Mouse (Mus musculus): ENCODE measurements around the gene Cck. TPM values are rescaled to one million over a fixed set of nuclear protein-coding genes. Genes with fewer than 3 reads are reported as not detected.

The Cck gene
- polyA plus RNA-seq (2012; rRNA removed) (8.9 and 9.9 TPM in 2 replicates), polyA plus RNA-seq (2014; fragmentation: Nextera tagmentation; extraction: Ambion mirVana) (2.6 and 5.2 TPM in 2 replicates)

DNA sequence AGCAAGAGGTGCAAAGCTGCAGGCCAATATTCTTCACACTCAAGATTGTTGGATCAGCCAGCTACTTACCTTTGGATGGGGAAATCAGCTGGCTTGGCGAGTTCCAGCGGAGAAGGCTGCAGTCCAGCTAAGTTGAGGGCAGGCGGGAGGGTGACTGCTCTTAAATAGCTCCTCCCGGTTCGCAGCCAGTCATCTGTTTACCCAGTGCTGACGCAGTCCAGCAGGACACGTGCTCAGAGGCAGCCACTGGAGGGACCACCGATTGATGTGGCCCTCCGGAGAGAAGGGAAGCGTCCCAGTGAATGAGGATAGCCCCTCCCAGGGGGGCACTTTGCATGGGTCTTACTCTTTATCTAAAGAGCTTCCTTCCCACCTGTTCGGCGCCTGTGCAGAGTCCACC, at the start of gene Cck:
TSS of gene Cck (minus strand) at position 166 of the 400 bp plus-strand sequence.
- ATAC-seq (ENCODE audit: low FRiP score, low read depth) = no peak; the same call in 1 of the 2 replicates
- WGBS = 6% methylated on average over 12 of the region's 12 CpGs

DNA sequence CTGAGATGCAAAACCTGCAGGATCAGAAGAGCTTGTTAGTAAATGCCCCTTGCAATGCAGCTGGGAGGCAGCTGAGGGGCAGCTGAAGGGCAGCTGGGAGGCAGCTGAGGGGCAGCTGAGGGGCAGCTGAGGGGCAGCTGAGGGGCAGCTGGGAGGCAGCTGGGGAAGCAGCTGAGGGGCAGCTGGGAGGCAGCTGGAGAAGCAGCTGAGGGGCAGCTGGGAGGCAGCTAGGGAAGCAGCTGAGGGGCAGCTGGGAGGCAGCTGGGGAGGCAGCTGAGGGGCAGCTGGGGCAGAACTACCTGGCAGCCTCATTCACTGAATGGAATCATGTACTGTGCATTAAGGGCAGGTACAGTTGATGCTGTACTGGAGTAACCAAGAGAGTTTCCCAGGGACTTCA, 46.0 kb upstream of the Cck start:
- ATAC-seq (ENCODE audit: low FRiP score, low read depth) (no peak), DNase-seq (ENCODE audit: low spot score) (no peak)
- no peak for TF ChIP-seq POLR2A (IDR thresholded peaks at IDR 0.05; ENCODE audit: borderline replicate concordance, extremely low read depth, insufficient read depth, insufficient read length)
- Histone ChIP-seq H3K9me3 (ENCODE audit: control insufficient read depth, low read length) (no peaks in the 10 kb centered on the region), H3K9ac (ENCODE audit: low read depth, low read length, severe bottlenecking) (no peak overlapping the region), H3K27ac (replicated peaks; ENCODE audit: low read depth, low read length) (no peak overlapping the region), H3K4me1 (ENCODE audit: control insufficient read depth, insufficient read depth, low read length) (0 out of 2 replicates have a peak, but pooled peaks cover 2% of the 10 kb centered on the region), H3K4me2 (replicated peaks; ENCODE audit: low read depth, low read length, severe bottlenecking) (no peak overlapping the region), H3K27me3 (ENCODE audit: control insufficient read depth, insufficient read depth, low read length) (no peaks in the 10 kb centered on the region), H3K36me3 (ENCODE audit: control insufficient read depth, insufficient read depth, low read length) (no peaks in the 10 kb centered on the region), H3K4me3 (replicated peaks; ENCODE audit: low read length) (no peak overlapping the region)

More for the DNA sequence above, at the start of gene Cck:
- no peak within 1 kb of the TSS for H3K27ac ChIP-seq (replicated peaks; ENCODE audit: low read depth, low read length)
- TF ChIP-seq POLR2A (IDR thresholded peaks at IDR 0.05; ENCODE audit: borderline replicate concordance, extremely low read depth, insufficient read depth, insufficient read length) = no peak
- H3K36me3 ChIP-seq (ENCODE audit: control insufficient read depth, insufficient read depth, low read length) = no peaks in the 10 kb centered on the region
- peaks cover 48% of the 10 kb centered on the region for H3K27me3 ChIP-seq (ENCODE audit: control insufficient read depth, insufficient read depth, low read length)
- no peaks in the 10 kb centered on the region; the same call in 1 of the 2 replicates for H3K4me1 ChIP-seq (ENCODE audit: control insufficient read depth, insufficient read depth, low read length)
- peak within 1 kb of the TSS; percentile 51 for H3K4me2 ChIP-seq (replicated peaks; ENCODE audit: low read depth, low read length, severe bottlenecking)
- 0 out of 2 replicates have a peak within 1 kb of the TSS, but pooled peaks have one; percentile 28 for H3K9ac ChIP-seq (ENCODE audit: low read depth, low read length, severe bottlenecking)
- peak within 1 kb of the TSS; percentile 31 for H3K4me3 ChIP-seq (replicated peaks; ENCODE audit: low read length)
- peak; percentile 40 for DNase-seq (ENCODE audit: low spot score)
- H3K9me3 ChIP-seq (ENCODE audit: control insufficient read depth, low read length) = no peaks in the 10 kb centered on the region

DNA sequence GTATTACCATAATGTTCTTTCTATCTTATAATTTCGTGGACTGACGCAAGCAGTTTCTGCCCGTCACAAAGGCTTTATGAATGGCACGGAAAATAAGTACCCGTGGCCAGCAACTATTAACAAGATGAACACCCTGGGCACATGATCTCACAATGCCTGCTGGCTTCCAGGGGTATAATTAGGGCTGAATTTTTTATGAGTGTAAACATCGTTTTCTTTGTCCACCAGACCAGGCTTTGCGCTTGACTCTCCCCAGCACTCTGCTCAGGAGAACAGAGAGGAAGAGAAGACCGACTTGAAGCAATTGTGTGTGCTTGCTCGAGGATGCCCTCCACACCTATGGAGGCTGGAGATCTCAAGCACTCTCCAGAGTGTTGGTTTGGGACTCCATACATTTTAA, 37.1 kb upstream of the Cck start:
- H3K4me3 ChIP-seq (replicated peaks; ENCODE audit: low read length) = no peak overlapping the region
- H3K4me2 ChIP-seq (replicated peaks; ENCODE audit: low read depth, low read length, severe bottlenecking) = no peak overlapping the region
- no peaks in the 10 kb centered on the region for H3K9me3 ChIP-seq (ENCODE audit: control insufficient read depth, low read length)
- no peaks in the 10 kb centered on the region for H3K4me1 ChIP-seq (ENCODE audit: control insufficient read depth, insufficient read depth, low read length)
- DNase-seq (ENCODE audit: low spot score) (no peak), ATAC-seq (ENCODE audit: low FRiP score, low read depth) (no peak)
- no peaks in the 10 kb centered on the region for H3K36me3 ChIP-seq (ENCODE audit: control insufficient read depth, insufficient read depth, low read length)
- H3K9ac ChIP-seq (ENCODE audit: low read depth, low read length, severe bottlenecking) = no peak overlapping the region
- no peaks in the 10 kb centered on the region for H3K27me3 ChIP-seq (ENCODE audit: control insufficient read depth, insufficient read depth, low read length)
- no peak for TF ChIP-seq POLR2A (IDR thresholded peaks at IDR 0.05; ENCODE audit: borderline replicate concordance, extremely low read depth, insufficient read depth, insufficient read length)
- 51% methylated on average over 9 of the region's 9 CpGs for WGBS
- no peak overlapping the region for H3K27ac ChIP-seq (replicated peaks; ENCODE audit: low read depth, low read length)

DNA sequence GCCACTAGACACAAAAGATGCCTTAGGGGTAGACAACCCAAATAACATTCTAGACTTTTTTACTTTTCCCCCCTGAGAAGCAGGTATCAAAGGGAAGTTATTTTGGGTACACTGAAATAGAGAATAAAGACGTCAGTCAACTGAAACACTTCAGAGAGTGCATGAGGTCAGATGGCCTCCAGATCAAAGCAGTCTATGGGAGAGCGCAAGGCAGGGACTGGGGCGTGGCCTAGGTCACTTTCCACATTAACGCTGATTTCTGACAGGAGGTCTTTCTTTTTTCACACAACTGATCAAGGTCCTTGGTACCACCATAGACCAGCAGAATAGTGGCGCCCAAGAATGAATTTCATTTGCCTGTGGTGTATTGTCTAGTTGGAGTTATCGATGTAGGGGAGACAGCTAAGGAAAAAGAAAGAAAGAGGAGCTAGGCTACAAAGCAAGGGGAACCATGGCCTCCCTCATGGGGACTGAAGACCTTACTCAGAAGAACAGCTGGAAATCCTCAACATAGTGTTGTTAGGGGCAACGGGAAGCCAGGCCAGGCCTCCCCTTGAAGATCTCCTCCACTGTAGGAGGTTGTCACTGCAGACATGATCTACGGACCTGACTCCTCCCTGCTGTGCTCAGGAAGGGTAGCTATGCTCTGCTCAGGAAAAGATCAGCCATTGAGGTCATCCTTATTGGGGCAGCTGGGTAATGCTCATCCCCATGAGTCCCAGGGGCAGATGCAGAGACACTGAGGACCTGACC, 33.3 kb upstream of the Cck start:
- Histone ChIP-seq H3K9me3 (ENCODE audit: control insufficient read depth, low read length) (no peaks in the 10 kb centered on the region), H3K27ac (replicated peaks; ENCODE audit: low read depth, low read length) (no peak overlapping the region), H3K36me3 (ENCODE audit: control insufficient read depth, insufficient read depth, low read length) (no peaks in the 10 kb centered on the region), H3K9ac (ENCODE audit: low read depth, low read length, severe bottlenecking) (no peak overlapping the region), H3K27me3 (ENCODE audit: control insufficient read depth, insufficient read depth, low read length) (no peaks in the 10 kb centered on the region), H3K4me2 (replicated peaks; ENCODE audit: low read depth, low read length, severe bottlenecking) (no peak overlapping the region), H3K4me1 (ENCODE audit: control insufficient read depth, insufficient read depth, low read length) (no peaks in the 10 kb centered on the region), H3K4me3 (replicated peaks; ENCODE audit: low read length) (no peak overlapping the region)
- no peak for DNase-seq (ENCODE audit: low spot score)
- no peak for TF ChIP-seq POLR2A (IDR thresholded peaks at IDR 0.05; ENCODE audit: borderline replicate concordance, extremely low read depth, insufficient read depth, insufficient read length)
- no peak for ATAC-seq (ENCODE audit: low FRiP score, low read depth)
- 65% methylated on average over 8 of the region's 8 CpGs for WGBS

DNA sequence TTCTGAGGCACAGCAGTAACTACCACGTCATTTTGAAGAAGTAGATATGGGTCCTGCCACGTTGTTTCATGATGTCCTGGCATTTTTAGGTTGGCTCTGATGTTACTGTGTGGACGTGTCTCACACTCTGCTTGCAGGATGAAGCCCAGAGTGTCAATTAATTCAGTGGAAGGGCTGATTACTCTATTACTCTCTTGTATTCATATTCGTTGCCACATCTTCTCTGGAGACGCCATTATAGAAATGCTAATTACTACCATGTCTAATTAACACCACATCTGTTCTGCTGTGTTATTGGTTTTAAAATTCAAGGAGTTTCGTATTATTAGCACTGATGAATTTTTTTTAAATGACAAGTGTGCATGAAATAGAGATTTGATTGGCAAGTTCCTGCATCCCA, 30.7 kb upstream of the Cck start:
- ATAC-seq (ENCODE audit: low FRiP score, low read depth) = no peak
- 81% methylated on average over 6 of the region's 6 CpGs for WGBS
- no peak overlapping the region for H3K27ac ChIP-seq (replicated peaks; ENCODE audit: low read depth, low read length)
- no peak overlapping the region for H3K4me3 ChIP-seq (replicated peaks; ENCODE audit: low read length)
- DNase-seq (ENCODE audit: low spot score) = no peak
- H3K27me3 ChIP-seq (ENCODE audit: control insufficient read depth, insufficient read depth, low read length) = no peaks in the 10 kb centered on the region
- H3K9ac ChIP-seq (ENCODE audit: low read depth, low read length, severe bottlenecking) = no peak overlapping the region
- H3K4me2 ChIP-seq (replicated peaks; ENCODE audit: low read depth, low read length, severe bottlenecking) = no peak overlapping the region
- no peaks in the 10 kb centered on the region for H3K36me3 ChIP-seq (ENCODE audit: control insufficient read depth, insufficient read depth, low read length)
- H3K4me1 ChIP-seq (ENCODE audit: control insufficient read depth, insufficient read depth, low read length) = no peaks in the 10 kb centered on the region
- H3K9me3 ChIP-seq (ENCODE audit: control insufficient read depth, low read length) = no peaks in the 10 kb centered on the region
- no peak for TF ChIP-seq POLR2A (IDR thresholded peaks at IDR 0.05; ENCODE audit: borderline replicate concordance, extremely low read depth, insufficient read depth, insufficient read length)

Data from limb, embryonic 14.5 days (tissue).